Mouse (Mus musculus): Measurements from ENCODE around the gene Mmp25. TPM values are rescaled to one million over a fixed set of nuclear protein-coding genes. Genes with fewer than 3 reads are reported as not detected.
A peak's percentile ranks its signal among the peaks of the same experiment; 100 is the strongest.

Mmp25 gene
- total RNA-seq, 1 experiment: 4.7 TPM

DNA sequence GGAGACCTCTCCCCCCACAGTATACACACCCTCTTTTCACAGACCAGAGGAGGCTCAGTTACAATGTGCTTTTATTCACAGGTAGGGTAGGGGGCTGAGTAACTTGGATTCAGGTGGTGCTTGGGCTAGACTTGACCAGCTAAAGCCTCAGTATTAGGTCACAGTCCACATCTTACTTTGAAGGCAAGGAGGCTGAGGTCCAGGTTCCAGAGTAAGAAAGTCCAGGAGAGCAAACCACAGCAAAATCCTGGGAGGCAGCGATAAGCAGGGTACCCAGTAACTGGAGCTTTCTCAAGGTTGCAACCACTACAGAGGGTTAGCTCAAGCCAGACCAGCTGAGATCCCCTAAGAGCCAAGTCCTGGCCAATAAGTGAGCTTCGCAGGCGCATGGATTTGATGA lies 37.5 kb upstream of the Mmp25 start:
- no peak for DNase-seq (ENCODE audit: low read depth, low spot score)
- in situ Hi-C loops (cut with MboI; ENCODE audit: low sequenced_read_pairs in 2 of 2, unreplicated experiment in 2 of 2): no loop called here
- peaks cover 5 to 37% of the 10 kb centered on the region in 2 experiments for H3K4me1 ChIP-seq (ENCODE audit: control insufficient read depth in 2 of 2, insufficient read depth in 2 of 2, low read length in 2 of 2, poor library complexity in 1 of 2)
- no peak overlapping the region for H3K4me3 ChIP-seq (ENCODE audit: insufficient read depth in 1 of 2, low read depth in 1 of 2, low read length in 2 of 2, poor library complexity in 1 of 2, severe bottlenecking in 1 of 2)
- TF ChIP-seq CHD2 (IDR thresholded peaks at IDR 0.05; ENCODE audit: low read depth, low read length) (no peak), HCFC1 (IDR thresholded peaks at IDR 0.05; ENCODE audit: borderline replicate concordance, insufficient read depth, low read length) (no peak), ZNF384 (IDR thresholded peaks at IDR 0.05; ENCODE audit: low read depth, low read length) (no peak), MAFK (IDR thresholded peaks at IDR 0.05; ENCODE audit: insufficient read depth, low read depth, low read length) (no peak), ZC3H11A (IDR thresholded peaks at IDR 0.05; ENCODE audit: borderline replicate concordance, low read depth, low read length) (no peak)
- no peak overlapping the region for H3K9ac ChIP-seq (ENCODE audit: insufficient read depth, low read depth, low read length, poor library complexity, severe bottlenecking)
- no peaks in the 10 kb centered on the region for H3K9me3 ChIP-seq (ENCODE audit: control insufficient read depth, insufficient read depth, low read depth, low read length)
- no peak overlapping the region for H3K27ac ChIP-seq (ENCODE audit: insufficient read depth, low read depth, low read length, poor library complexity, severe bottlenecking)
- H3K36me3 ChIP-seq (ENCODE audit: control insufficient read depth, insufficient read depth, low read length, poor library complexity, severe bottlenecking): peaks cover 6% of the 10 kb centered on the region; the same call in 1 of the 2 replicates

DNA sequence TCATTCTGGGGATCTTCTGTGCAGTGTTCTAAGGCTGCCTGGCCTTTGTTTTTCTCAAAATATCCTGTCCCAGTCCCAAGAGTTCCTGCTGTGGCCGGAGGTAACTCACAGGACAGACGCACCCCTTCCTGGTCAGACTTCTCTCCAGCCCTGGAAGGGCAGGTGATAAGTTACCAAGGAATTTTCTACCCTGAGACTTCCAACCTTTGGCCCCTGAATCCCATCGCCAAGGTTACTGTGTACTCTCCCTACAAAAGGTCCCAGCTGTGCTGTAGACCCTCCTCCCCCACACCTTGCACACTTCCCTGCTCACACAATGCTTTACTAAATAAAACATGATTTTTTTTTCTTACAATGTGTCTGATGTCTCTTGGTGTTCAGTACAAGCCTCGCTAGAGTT lies 37.0 kb upstream of the Mmp25 start:
- Histone ChIP-seq H3K9ac (ENCODE audit: insufficient read depth, low read depth, low read length, poor library complexity, severe bottlenecking) (no peak overlapping the region), H3K27ac (ENCODE audit: insufficient read depth, low read depth, low read length, poor library complexity, severe bottlenecking) (no peak overlapping the region), H3K4me3 (ENCODE audit: insufficient read depth in 1 of 2, low read depth in 1 of 2, low read length in 2 of 2, poor library complexity in 1 of 2, severe bottlenecking in 1 of 2) (no peak overlapping the region), H3K36me3 (ENCODE audit: control insufficient read depth, insufficient read depth, low read length, poor library complexity, severe bottlenecking) (peaks cover 6% of the 10 kb centered on the region; the same call in 1 of the 2 replicates), H3K4me1 (ENCODE audit: control insufficient read depth in 2 of 2, insufficient read depth in 2 of 2, low read length in 2 of 2, poor library complexity in 1 of 2) (peaks cover 5 to 37% of the 10 kb centered on the region in 2 experiments), H3K9me3 (ENCODE audit: control insufficient read depth, insufficient read depth, low read depth, low read length) (no peaks in the 10 kb centered on the region)
- DNase-seq (ENCODE audit: low read depth, low spot score): no peak
- in situ Hi-C loops (cut with MboI; ENCODE audit: low sequenced_read_pairs in 2 of 2, unreplicated experiment in 2 of 2): no loop called here
- TF ChIP-seq CHD2 (IDR thresholded peaks at IDR 0.05; ENCODE audit: low read depth, low read length) (no peak), MAFK (IDR thresholded peaks at IDR 0.05; ENCODE audit: insufficient read depth, low read depth, low read length) (no peak), ZNF384 (IDR thresholded peaks at IDR 0.05; ENCODE audit: low read depth, low read length) (no peak), HCFC1 (IDR thresholded peaks at IDR 0.05; ENCODE audit: borderline replicate concordance, insufficient read depth, low read length) (no peak), ZC3H11A (IDR thresholded peaks at IDR 0.05; ENCODE audit: borderline replicate concordance, low read depth, low read length) (no peak)

- Histone ChIP-seq H3K9ac (ENCODE audit: insufficient read depth, low read depth, low read length, poor library complexity, severe bottlenecking) (no peak overlapping the region), H3K36me3 (ENCODE audit: control insufficient read depth, insufficient read depth, low read length, poor library complexity, severe bottlenecking) (peaks cover 6% of the 10 kb centered on the region; the same call in 1 of the 2 replicates), H3K4me3 (ENCODE audit: insufficient read depth in 1 of 2, low read depth in 1 of 2, low read length in 2 of 2, poor library complexity in 1 of 2, severe bottlenecking in 1 of 2) (no peak overlapping the region), H3K4me1 (ENCODE audit: control insufficient read depth in 2 of 2, insufficient read depth in 2 of 2, low read length in 2 of 2, poor library complexity in 1 of 2) (peaks cover 5 to 40% of the 10 kb centered on the region in 2 experiments), H3K9me3 (ENCODE audit: control insufficient read depth, insufficient read depth, low read depth, low read length) (no peaks in the 10 kb centered on the region), H3K27ac (ENCODE audit: insufficient read depth, low read depth, low read length, poor library complexity, severe bottlenecking) (no peak overlapping the region)
- no peak for TF ChIP-seq ZNF384 (IDR thresholded peaks at IDR 0.05; ENCODE audit: low read depth, low read length)
- no peak for TF ChIP-seq CHD2 (IDR thresholded peaks at IDR 0.05; ENCODE audit: low read depth, low read length)
- DNase-seq (ENCODE audit: low read depth, low spot score): no peak
- in situ Hi-C loops (cut with MboI; ENCODE audit: low sequenced_read_pairs in 2 of 2, unreplicated experiment in 2 of 2): no loop called here
These were observed 36.0 kb upstream of the Mmp25 start for GRCm38 (mm10) chr17:23681086-23681485.

DNA sequence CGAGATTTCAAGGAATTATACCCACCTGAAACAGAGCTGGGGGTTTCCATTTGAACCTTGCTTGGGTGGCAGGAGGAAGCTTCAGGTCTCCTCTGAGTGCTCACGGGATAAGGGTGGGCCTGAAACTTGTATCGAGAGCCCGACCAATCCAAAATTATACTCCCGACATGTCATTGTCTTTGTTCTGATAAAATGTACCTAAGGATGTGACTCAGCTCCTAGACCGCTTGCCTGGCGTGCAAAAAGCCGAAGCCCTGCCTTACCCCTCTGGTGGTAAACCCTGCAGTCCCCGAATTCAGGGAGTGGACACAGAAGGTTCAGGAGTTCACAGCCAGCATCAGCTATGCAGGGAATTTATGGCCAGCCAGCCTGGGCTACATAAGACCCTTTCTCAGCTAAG lies 35.3 kb upstream of the Mmp25 start:
- H3K9ac ChIP-seq (ENCODE audit: insufficient read depth, low read depth, low read length, poor library complexity, severe bottlenecking): peak overlapping the region; percentile 67
- H3K4me3 ChIP-seq (ENCODE audit: insufficient read depth in 1 of 2, low read depth in 1 of 2, low read length in 2 of 2, poor library complexity in 1 of 2, severe bottlenecking in 1 of 2): peak overlapping the region in 1 of 2 experiments; percentile 69; a peak in 3 of 4 replicates
- peaks cover 5 to 44% of the 10 kb centered on the region in 2 experiments for H3K4me1 ChIP-seq (ENCODE audit: control insufficient read depth in 2 of 2, insufficient read depth in 2 of 2, low read length in 2 of 2, poor library complexity in 1 of 2)

More for the DNA sequence above, 35.3 kb upstream of the Mmp25 start:
- Histone ChIP-seq H3K27ac (ENCODE audit: insufficient read depth, low read depth, low read length, poor library complexity, severe bottlenecking) (no peak overlapping the region), H3K36me3 (ENCODE audit: control insufficient read depth, insufficient read depth, low read length, poor library complexity, severe bottlenecking) (peaks cover 6% of the 10 kb centered on the region; the same call in 1 of the 2 replicates), H3K9me3 (ENCODE audit: control insufficient read depth, insufficient read depth, low read depth, low read length) (no peaks in the 10 kb centered on the region)
- no peak for TF ChIP-seq HCFC1 (IDR thresholded peaks at IDR 0.05; ENCODE audit: borderline replicate concordance, insufficient read depth, low read length)
- no peak for TF ChIP-seq CHD2 (IDR thresholded peaks at IDR 0.05; ENCODE audit: low read depth, low read length)
- no peak for TF ChIP-seq MAFK (IDR thresholded peaks at IDR 0.05; ENCODE audit: insufficient read depth, low read depth, low read length)
- no peak for TF ChIP-seq ZNF384 (IDR thresholded peaks at IDR 0.05; ENCODE audit: low read depth, low read length)
- TF ChIP-seq ZC3H11A (IDR thresholded peaks at IDR 0.05; ENCODE audit: borderline replicate concordance, low read depth, low read length): no peak
- no peak for DNase-seq (ENCODE audit: low read depth, low spot score)
- in situ Hi-C loops (cut with MboI; ENCODE audit: low sequenced_read_pairs in 2 of 2, unreplicated experiment in 2 of 2): no loop called here

All from ES-E14 (cell line).